In genomic region chr11:4730913-4731312, GRCm38 (mm10) we compare ENCODE assay signal across 17 mouse cellular contexts. TPM values are rescaled to one million over a fixed set of nuclear protein-coding genes. Genes with fewer than 3 reads are reported as not detected.
"Had no signal": no experiment of that assay in that cellular context is flagged by ENCODE, and none has a peak within 500 bp of the region (broad histone marks: within the 10 kb centered on the region; RNA-seq: fewer than 3 reads in every experiment).

No protein-coding gene starts in this region.

- H3K4me3 ChIP-seq: layer of hippocampus, adult 2 months; left cerebral cortex, adult 2 months; limb, embryonic 15.5 days; liver, embryonic 12.5 days; lung, embryonic 15.5 days; megakaryocyte, embryonic 14.5 days; midbrain, embryonic 15.5 days; neural tube, embryonic 12.5 days had no signal

- H3K27me3 ChIP-seq: limb, embryonic 15.5 days; liver, embryonic 12.5 days; lung, embryonic 15.5 days; midbrain, embryonic 15.5 days; neural tube, embryonic 12.5 days had no signal

- H3K4me2 ChIP-seq: limb, embryonic 15.5 days; liver, embryonic 12.5 days; lung, embryonic 15.5 days; midbrain, embryonic 11.5 days; midbrain, embryonic 15.5 days; neural tube, embryonic 12.5 days had no signal

- H3K9me3 ChIP-seq: limb, embryonic 15.5 days; liver, embryonic 12.5 days; lung, embryonic 15.5 days; megakaryocyte, embryonic 14.5 days; midbrain, embryonic 15.5 days; neural tube, embryonic 12.5 days had no signal

- H3K9ac ChIP-seq: liver, embryonic 12.5 days; lung, embryonic 15.5 days; midbrain, embryonic 15.5 days; neural tube, embryonic 12.5 days had no signal

- ATAC-seq: liver, embryonic 12.5 days; midbrain, embryonic 15.5 days had no signal

- H3K36me3 ChIP-seq: lung, embryonic 15.5 days; midbrain, embryonic 15.5 days had no signal

- H3K4me1 ChIP-seq: liver, embryonic 12.5 days had no signal

- DNase-seq: kidney, postnatal 10 days; kidney, postnatal 4 days; lung, postnatal 14 days; spleen, adult 18-20 months; thymus, postnatal 36 days had no signal

- H3K27ac ChIP-seq: layer of hippocampus, adult 2 months; left cerebral cortex, adult 2 months; limb, embryonic 15.5 days; liver, embryonic 12.5 days; lung, embryonic 15.5 days; macrophage; midbrain, embryonic 15.5 days; neural tube, embryonic 12.5 days had no signal

RNA-seq across cellular contexts. Expression of gene Cabp7, which starts 15.7 kb away (rescaled TPM):
- total RNA-seq: monocyte, adult 5-6 weeks had no signal
- polyA plus RNA-seq: kidney, embryonic 14.5 days; lung, embryonic 15.5 days had no signal
